Mouse (Mus musculus) heart, embryonic 14.5 days (tissue): ENCODE measurements around the gene Marf1. TPM values are rescaled to one million over a fixed set of nuclear protein-coding genes. Genes with fewer than 3 reads are reported as not detected.

Source experiments
- ATAC-seq: fragments of 200-750 bp; cut with Nextera tagmentation; 2 replicates; pipeline ENCODE4 v1.8.0; 2017; ENCODE audit warnings: low read depth, moderate TSS enrichment; ENCODE audit not compliant: insufficient number of reproducible peaks, insufficient read depth, low FRiP score
- H3K27ac ChIP-seq, 2 experiments: fragments of 200-500 bp in 1 of 2; fragments of 300-500 bp in 1 of 2; sonication (generic) in 1 of 2; replicated peaks in 1 of 2; 2 replicates each; pipeline ENCODE4 v1.5.1; 2012 to 2014; ENCODE audit warnings: low read depth in 2 of 2, low read length in 2 of 2, control low read depth in 1 of 2, mild to moderate bottlenecking in 1 of 2, mixed read lengths in 1 of 2; ENCODE audit not compliant: control insufficient read depth in 1 of 2, insufficient read depth in 1 of 2
- H3K27me3 ChIP-seq: fragments of 300-500 bp; sonication (generic); 2 replicates; pipeline ENCODE4 v1.6.1; 2014; ENCODE audit warnings: mild to moderate bottlenecking, low read length, control low read depth; ENCODE audit not compliant: control insufficient read depth, insufficient read depth
- H3K36me3 ChIP-seq: fragments of 300-500 bp; sonication (generic); 2 replicates; pipeline ENCODE4 v1.6.1; 2014; ENCODE audit warnings: mild to moderate bottlenecking, control low read depth, low read length, mixed read lengths; ENCODE audit not compliant: control insufficient read depth, insufficient read depth
- H3K4me1 ChIP-seq, 2 experiments: fragments of 200-500 bp in 1 of 2; fragments of 300-500 bp in 1 of 2; sonication (generic) in 1 of 2; 2 replicates each; pipeline ENCODE4 v1.6.1; 2012 to 2014; ENCODE audit warnings: low read length in 2 of 2, control low read depth in 1 of 2, mixed read lengths in 1 of 2; ENCODE audit not compliant: control insufficient read depth in 2 of 2, insufficient read depth in 2 of 2
- H3K4me2 ChIP-seq: fragments of 300-500 bp; sonication (generic); 2 replicates; pipeline ENCODE4 v1.6.1; 2014; ENCODE audit warnings: mild to moderate bottlenecking, low read length
- H3K4me3 ChIP-seq, 2 experiments: fragments of 200-500 bp in 1 of 2; fragments of 300-500 bp in 1 of 2; sonication (generic) in 1 of 2; 2 replicates each; pipeline ENCODE4 v1.5.1; 2012 to 2014; ENCODE audit warnings: low read length in 2 of 2, mild to moderate bottlenecking in 2 of 2, control low read depth in 1 of 2, low read depth in 1 of 2, moderate library complexity in 1 of 2; ENCODE audit not compliant: control insufficient read depth in 1 of 2, insufficient read depth in 1 of 2
- H3K9ac ChIP-seq: fragments of 300-500 bp; sonication (generic); 2 replicates; pipeline ENCODE4 v1.6.1; 2014; ENCODE audit warnings: mild to moderate bottlenecking, low read length
- H3K9me3 ChIP-seq: fragments of 300-500 bp; sonication (generic); 2 replicates; pipeline ENCODE4 v1.6.1; 2016; ENCODE audit warnings: low read length, control low read depth; ENCODE audit not compliant: control insufficient read depth
- WGBS: fragments of 180-500 bp; shearing (Covaris S2); extraction: QIAGEN DNeasy Blood & Tissue Kit; methylation state at CpG from one replicate; pipeline ENCODE4 v1.1.7; 2014; 5-methylcytosine and 5-hydroxymethylcytosine counted together
- polyA plus RNA-seq: library from polyadenylated mRNA; unstranded; fragments of >200 nt; fragmentation: Nextera tagmentation; extraction: Ambion mirVana; gene quantifications from 2 replicates; pipeline ENCODE4 v1.2.1, GENCODE M21; 2014

Marf1 gene
- polyA plus RNA-seq, 1 experiment from 2014 or later = 12.2 TPM

GRCm38 (mm10) chr16:14180163-14180733 is 17.1 kb upstream of the Marf1 start:
- Histone ChIP-seq H3K36me3 (peaks cover 94% of the 10 kb centered on the region), H3K27ac (no peak overlapping the region), H3K4me3 (no peak overlapping the region), H3K27me3 (no peaks in the 10 kb centered on the region), H3K9me3 (no peaks in the 10 kb centered on the region), H3K4me1 (peaks cover 0 to 7% of the 10 kb centered on the region in 2 experiments; a peak in 1 of 4 replicates), H3K4me2 (no peak overlapping the region), H3K9ac (no peak overlapping the region)
- no peak for ATAC-seq
- 50% methylated on average over 6 of the region's 6 CpGs for WGBS

- H3K4me1 ChIP-seq = peaks cover 0 to 7% of the 10 kb centered on the region in 2 experiments; a peak in 1 of 4 replicates
- H3K4me2 ChIP-seq = no peak overlapping the region
- H3K9me3 ChIP-seq = no peaks in the 10 kb centered on the region
- H3K4me3 ChIP-seq = no peak overlapping the region
- H3K9ac ChIP-seq = no peak overlapping the region
- no peak overlapping the region for H3K27ac ChIP-seq
- no peak for ATAC-seq
- H3K27me3 ChIP-seq = no peaks in the 10 kb centered on the region
- 60% methylated on average over 3 of the region's 3 CpGs for WGBS
- H3K36me3 ChIP-seq = peaks cover 94% of the 10 kb centered on the region
Measured at GRCm38 (mm10) chr16:14178041-14178440, 14.9 kb upstream of the Marf1 start.

GRCm38 (mm10) chr16:14169706-14170105 is 6.6 kb upstream of the Marf1 start:
- Histone ChIP-seq H3K4me1 (peaks cover 0 to 9% of the 10 kb centered on the region in 2 experiments; a peak in 1 of 4 replicates), H3K27me3 (no peaks in the 10 kb centered on the region), H3K4me3 (no peak overlapping the region), H3K9ac (no peak overlapping the region), H3K4me2 (no peak overlapping the region), H3K36me3 (peaks cover 74% of the 10 kb centered on the region), H3K9me3 (no peaks in the 10 kb centered on the region), H3K27ac (no peak overlapping the region)
- ATAC-seq = no peak
- WGBS = 88% methylated on average over 1 of the region's 1 CpGs

- Histone ChIP-seq H3K9me3 (no peaks in the 10 kb centered on the region), H3K27ac (no peak overlapping the region), H3K9ac (no peak overlapping the region), H3K4me2 (no peak overlapping the region), H3K4me3 (no peak overlapping the region), H3K27me3 (no peaks in the 10 kb centered on the region), H3K4me1 (peaks cover 0 to 20% of the 10 kb centered on the region in 2 experiments; a peak in 3 of 4 replicates), H3K36me3 (peaks cover 41% of the 10 kb centered on the region)
- ATAC-seq = no peak
- 80% methylated on average over 4 of the region's 4 CpGs for WGBS
Measured at GRCm38 (mm10) chr16:14166490-14166889, 3.3 kb upstream of the Marf1 start.

GRCm38 (mm10) chr16:14163731-14164130 is 580 bp upstream of the Marf1 start:
- no peaks in the 10 kb centered on the region for H3K27me3 ChIP-seq
- H3K27ac ChIP-seq = peak overlapping the region in 1 of 2 experiments; percentile 82; a peak in 2 of 4 replicates
- peak overlapping the region; percentile 71 for H3K4me2 ChIP-seq
- peak overlapping the region; percentile 61 to 72 for H3K4me3 ChIP-seq
- peaks cover 14% of the 10 kb centered on the region for H3K36me3 ChIP-seq
- WGBS = 3% methylated on average over 10 of the region's 10 CpGs
- no peaks in the 10 kb centered on the region for H3K9me3 ChIP-seq
- H3K9ac ChIP-seq = peak overlapping the region; percentile 88
- no peak for ATAC-seq
- peaks cover 0 to 20% of the 10 kb centered on the region in 2 experiments; a peak in 3 of 4 replicates for H3K4me1 ChIP-seq

- Histone ChIP-seq H3K4me2 (no peak overlapping the region), H3K27ac (no peak overlapping the region), H3K36me3 (no peaks in the 10 kb centered on the region), H3K4me1 (peaks cover 0 to 29% of the 10 kb centered on the region in 2 experiments; a peak in 3 of 4 replicates), H3K9ac (no peak overlapping the region), H3K9me3 (no peaks in the 10 kb centered on the region), H3K27me3 (no peaks in the 10 kb centered on the region), H3K4me3 (no peak overlapping the region)
- WGBS = 75% methylated on average over 1 of the region's 1 CpGs
- no peak for ATAC-seq
Measured at GRCm38 (mm10) chr16:14160941-14161340, 2.2 kb downstream of the Marf1 start.

- no peak for ATAC-seq
Measured at GRCm38 (mm10) chr16:14159746-14160131, 3.4 kb downstream of the Marf1 start.

More at GRCm38 (mm10) chr16:14159746-14160131, 3.4 kb downstream of the Marf1 start:
- Histone ChIP-seq H3K9ac (peak overlapping the region; percentile 85), H3K27ac (peak overlapping the region; percentile 95 to 96), H3K4me3 (peak overlapping the region; percentile 59 to 88), H3K4me2 (peak overlapping the region; percentile 66), H3K4me1 (peaks cover 0 to 20% of the 10 kb centered on the region in 2 experiments; a peak in 3 of 4 replicates), H3K36me3 (no peaks in the 10 kb centered on the region), H3K9me3 (no peaks in the 10 kb centered on the region), H3K27me3 (no peaks in the 10 kb centered on the region)
- whole genome bisulfite sequencing = under 1% methylated on average over 10 of the region's 10 CpGs
